Comparison of ENCODE assay signal across 16 mouse cellular contexts in genomic region chr17:74773556-74773955, GRCm38 (mm10).
"Had no signal": no experiment of that assay in that cellular context is flagged by ENCODE, and none has a peak within 500 bp of the region (broad histone marks: within the 10 kb centered on the region; RNA-seq: fewer than 3 reads in every experiment).

No protein-coding gene starts in this region.

- H3K9me3 ChIP-seq: lung, embryonic 15.5 days; megakaryocyte, embryonic 14.5 days; midbrain, embryonic 13.5 days; midbrain, embryonic 15.5 days; neural tube, embryonic 12.5 days; stomach, embryonic 15.5 days had no signal

- ATAC-seq: lung, postnatal 0 days; midbrain, embryonic 13.5 days; midbrain, embryonic 15.5 days had no signal

- H3K9ac ChIP-seq: lung, embryonic 15.5 days; midbrain, embryonic 13.5 days; midbrain, embryonic 15.5 days; neural tube, embryonic 12.5 days; stomach, embryonic 15.5 days had no signal

- H3K4me1 ChIP-seq: midbrain, embryonic 13.5 days; midbrain, embryonic 15.5 days; neural tube, embryonic 12.5 days; stomach, embryonic 15.5 days had no signal

- H3K27ac ChIP-seq: lung, embryonic 15.5 days; macrophage; midbrain, embryonic 13.5 days; midbrain, embryonic 15.5 days; neural tube, embryonic 12.5 days; stomach, embryonic 15.5 days; stomach, postnatal 0 days had no signal

- H3K36me3 ChIP-seq: lung, embryonic 15.5 days; midbrain, embryonic 13.5 days; midbrain, embryonic 15.5 days; neural tube, embryonic 12.5 days; stomach, embryonic 15.5 days had no signal

- H3K4me3 ChIP-seq: lung, embryonic 15.5 days; megakaryocyte, embryonic 14.5 days; midbrain, embryonic 13.5 days; midbrain, embryonic 15.5 days; neural tube, embryonic 12.5 days; stomach, embryonic 15.5 days had no signal

- DNase-seq: lung, adult 2 months; lung, postnatal 14 days; lung, postnatal 36 days; right cerebral cortex, postnatal 14 days; thymus, adult 2 months; thymus, postnatal 25 days; thymus, postnatal 4 days had no signal
